Mouse (Mus musculus) liver, embryonic 13.5 days (tissue): ENCODE measurements around the gene Cyp4f18. TPM values are rescaled to one million over a fixed set of nuclear protein-coding genes. Genes with fewer than 3 reads are reported as not detected.

Source experiments
- ATAC-seq: fragments of 200-750 bp; cut with Nextera tagmentation; 2 replicates; pipeline ENCODE4 v1.8.0; 2017; ENCODE audit warnings: low read depth, mild to moderate bottlenecking, moderate number of reproducible peaks, moderate library complexity
- DNase-seq: peaks from one replicate; pipeline ENCODE4 v3.0.0; 2022
- H3K27ac ChIP-seq: fragments of 300-500 bp; sonication (generic); 2 replicates; pipeline ENCODE4 v1.5.1; 2015; ENCODE audit warnings: moderate library complexity, mild to moderate bottlenecking, inconsistent platforms
- H3K27me3 ChIP-seq: fragments of 300-500 bp; sonication (generic); 2 replicates; pipeline ENCODE4 v1.6.1; 2015; ENCODE audit warnings: mild to moderate bottlenecking, inconsistent platforms
- H3K36me3 ChIP-seq: fragments of 300-500 bp; sonication (generic); 2 replicates; pipeline ENCODE4 v1.6.1; 2015; ENCODE audit warnings: mild to moderate bottlenecking, inconsistent platforms
- H3K4me1 ChIP-seq: fragments of 300-500 bp; sonication (generic); replicated peaks from 2 replicates; pipeline ENCODE4 v1.6.1; 2015; ENCODE audit warnings: inconsistent platforms
- H3K4me2 ChIP-seq: fragments of 300-500 bp; sonication (generic); 2 replicates; pipeline ENCODE4 v1.6.1; 2015; ENCODE audit warnings: inconsistent platforms, mild to moderate bottlenecking, moderate library complexity
- H3K4me3 ChIP-seq: fragments of 300-500 bp; sonication (generic); replicated peaks from 2 replicates; pipeline ENCODE4 v1.5.1; 2015; ENCODE audit warnings: mild to moderate bottlenecking, inconsistent platforms
- H3K9ac ChIP-seq: fragments of 300-500 bp; sonication (generic); 2 replicates; pipeline ENCODE4 v1.6.1; 2015; ENCODE audit warnings: mild to moderate bottlenecking, inconsistent platforms
- H3K9me3 ChIP-seq: fragments of 300-500 bp; sonication (generic); replicated peaks from 2 replicates; pipeline ENCODE4 v1.6.1; 2016; ENCODE audit warnings: inconsistent platforms
- WGBS: fragments of 180-500 bp; shearing (Covaris S2); methylation state at CpG from one replicate; pipeline ENCODE4 v1.1.7; 2015; ENCODE audit not compliant: insufficient replicate concordance; 5-methylcytosine and 5-hydroxymethylcytosine counted together
- polyA plus RNA-seq: library from polyadenylated mRNA; unstranded; fragments of >200 nt; fragmentation: Nextera tagmentation; extraction: Ambion mirVana; gene quantifications from 2 replicates; pipeline ENCODE4 v1.2.1, GENCODE M21; 2015

Cyp4f18 gene
- polyA plus RNA-seq, 1 experiment from 2014 or later, result 1.9 TPM

DNA sequence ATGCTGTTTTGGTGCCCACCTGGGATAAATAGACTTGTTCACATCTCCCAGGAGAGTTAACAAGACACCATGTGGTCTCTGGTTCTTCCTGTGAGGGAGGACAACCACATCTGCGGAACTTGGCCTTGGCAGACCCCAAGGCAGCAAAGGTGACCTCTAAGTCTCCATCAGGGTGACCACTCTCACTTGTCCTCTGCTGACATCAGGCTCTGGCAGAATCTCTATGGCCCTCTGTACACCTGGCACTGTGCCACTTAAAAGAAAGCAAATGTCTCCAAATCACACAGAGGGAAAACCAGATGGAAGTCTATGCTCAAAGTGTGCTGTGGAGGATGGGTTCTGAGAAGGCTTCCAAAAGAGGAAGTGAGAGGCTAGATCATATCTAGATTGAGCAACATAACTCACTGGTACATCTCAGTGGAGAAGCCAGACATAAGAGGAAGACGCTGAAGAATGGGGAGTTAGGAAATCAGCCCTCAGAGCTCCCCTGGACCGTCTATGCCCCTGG, 1.2 kb downstream of the Cyp4f18 start:
- no peak overlapping the region for H3K4me3 ChIP-seq
- H3K4me1 ChIP-seq, result no peaks in the 10 kb centered on the region
- 23% methylated on average over 3 of the region's 3 CpGs for WGBS
- ATAC-seq (no peak), DNase-seq (no peak)
- no peak overlapping the region for H3K4me2 ChIP-seq
- no peaks in the 10 kb centered on the region for H3K27me3 ChIP-seq
- no peak overlapping the region for H3K9ac ChIP-seq
- no peaks in the 10 kb centered on the region for H3K9me3 ChIP-seq
- H3K36me3 ChIP-seq, result no peaks in the 10 kb centered on the region
- no peak overlapping the region for H3K27ac ChIP-seq

DNA sequence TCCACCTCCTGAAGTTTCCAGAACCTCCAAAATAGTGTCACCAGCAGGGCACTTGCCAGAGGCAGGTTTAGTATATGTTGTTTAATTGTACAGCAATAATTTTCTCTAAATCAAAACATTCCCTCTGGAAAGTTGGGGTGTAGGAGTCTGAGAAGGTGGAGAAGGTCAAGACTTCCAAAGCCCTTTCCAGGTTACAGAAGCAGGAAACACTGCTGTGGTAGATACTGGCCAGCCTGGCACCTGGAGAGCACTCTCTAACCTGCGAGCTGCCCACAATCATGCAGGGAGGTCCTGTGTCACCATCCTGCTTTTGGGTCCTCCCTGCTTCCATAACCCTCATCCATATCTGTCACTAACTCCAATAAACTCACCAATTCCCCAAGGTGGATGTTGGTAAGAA, 2.7 kb downstream of the Cyp4f18 start:
- no peak overlapping the region for H3K9ac ChIP-seq
- no peaks in the 10 kb centered on the region for H3K36me3 ChIP-seq
- ATAC-seq (no peak), DNase-seq (no peak)
- no peak overlapping the region for H3K4me3 ChIP-seq
- H3K9me3 ChIP-seq, result no peaks in the 10 kb centered on the region
- H3K27ac ChIP-seq, result no peak overlapping the region
- no peak overlapping the region for H3K4me2 ChIP-seq
- H3K27me3 ChIP-seq, result no peaks in the 10 kb centered on the region
- H3K4me1 ChIP-seq, result no peaks in the 10 kb centered on the region
- WGBS, result 60% methylated on average over 1 of the region's 1 CpGs

DNA sequence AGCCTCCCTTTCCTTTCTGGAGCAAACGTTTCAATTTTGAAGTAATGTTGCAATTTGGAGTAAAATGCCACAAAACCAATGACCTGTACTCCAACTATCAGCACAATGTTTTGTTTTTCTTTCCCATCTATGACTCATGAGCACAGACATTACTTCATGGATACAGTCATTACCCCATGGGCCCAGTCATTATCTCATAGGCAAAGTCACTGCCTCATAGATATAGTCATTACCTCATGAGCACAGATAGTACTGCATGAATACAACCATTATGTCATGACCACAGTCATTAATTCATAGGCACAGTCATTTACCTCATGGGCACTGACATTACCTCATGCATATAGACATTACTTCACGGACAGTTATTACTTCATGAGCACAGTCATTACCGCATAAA, 3.5 kb downstream of the Cyp4f18 start:
- ATAC-seq (no peak), DNase-seq (no peak)
- H3K36me3 ChIP-seq, result no peaks in the 10 kb centered on the region
- 56% methylated on average over 3 of the region's 3 CpGs for WGBS
- H3K9ac ChIP-seq, result no peak overlapping the region
- H3K4me3 ChIP-seq, result no peak overlapping the region
- no peaks in the 10 kb centered on the region for H3K4me1 ChIP-seq
- no peak overlapping the region for H3K4me2 ChIP-seq
- no peaks in the 10 kb centered on the region for H3K27me3 ChIP-seq
- no peak overlapping the region for H3K27ac ChIP-seq
- no peaks in the 10 kb centered on the region for H3K9me3 ChIP-seq

DNA sequence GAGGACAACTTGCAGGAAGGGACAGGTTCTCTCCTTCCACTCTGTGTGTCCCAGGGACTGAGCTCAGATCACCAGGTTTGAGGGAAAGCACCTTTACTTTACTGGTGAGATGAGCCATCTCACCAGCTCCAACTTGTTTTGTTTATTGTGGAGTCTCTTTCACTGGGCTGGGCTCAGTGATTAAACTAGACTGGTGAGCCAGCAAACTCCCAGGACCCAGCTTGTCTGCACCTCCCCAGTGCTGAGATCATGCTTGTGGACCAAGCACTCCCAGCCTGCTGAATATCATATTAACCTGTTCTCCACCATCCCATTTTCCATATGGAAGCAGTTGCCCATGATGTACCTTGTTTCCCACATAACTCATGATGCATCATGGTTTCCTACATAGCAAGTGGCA, 6.5 kb downstream of the Cyp4f18 start:
- DNase-seq, result no peak
- Histone ChIP-seq H3K9me3 (no peaks in the 10 kb centered on the region), H3K27ac (no peak overlapping the region), H3K36me3 (no peaks in the 10 kb centered on the region), H3K4me2 (no peak overlapping the region), H3K4me3 (no peak overlapping the region), H3K9ac (no peak overlapping the region), H3K4me1 (no peaks in the 10 kb centered on the region), H3K27me3 (no peaks in the 10 kb centered on the region)
- ATAC-seq, result no peak

DNA sequence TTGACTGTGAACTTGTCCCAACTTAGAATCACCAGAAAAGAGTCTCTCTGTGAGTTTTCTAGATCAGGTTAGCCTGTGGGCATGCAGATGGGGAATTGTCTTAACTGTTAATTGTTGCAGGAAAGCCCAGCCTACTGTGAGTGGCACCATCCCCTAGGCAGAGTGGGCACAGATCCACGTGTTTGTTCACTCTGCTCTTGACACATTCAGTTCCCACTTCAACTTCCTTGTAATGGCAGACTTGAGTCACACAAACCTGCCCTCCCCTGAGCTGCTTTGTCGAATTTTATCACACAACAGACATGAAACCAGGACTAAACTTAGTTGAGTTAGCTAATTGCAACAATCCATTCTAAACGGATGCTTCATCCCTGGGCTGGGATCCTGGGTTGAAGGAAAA, 9.2 kb downstream of the Cyp4f18 start:
- Histone ChIP-seq H3K4me2 (no peak overlapping the region), H3K27ac (no peak overlapping the region), H3K27me3 (no peaks in the 10 kb centered on the region), H3K4me3 (no peak overlapping the region), H3K9ac (no peak overlapping the region), H3K36me3 (no peaks in the 10 kb centered on the region), H3K4me1 (no peaks in the 10 kb centered on the region), H3K9me3 (no peaks in the 10 kb centered on the region)
- DNase-seq, result no peak
- no peak for ATAC-seq
- 44% methylated on average over 3 of the region's 3 CpGs for whole genome bisulfite sequencing

DNA sequence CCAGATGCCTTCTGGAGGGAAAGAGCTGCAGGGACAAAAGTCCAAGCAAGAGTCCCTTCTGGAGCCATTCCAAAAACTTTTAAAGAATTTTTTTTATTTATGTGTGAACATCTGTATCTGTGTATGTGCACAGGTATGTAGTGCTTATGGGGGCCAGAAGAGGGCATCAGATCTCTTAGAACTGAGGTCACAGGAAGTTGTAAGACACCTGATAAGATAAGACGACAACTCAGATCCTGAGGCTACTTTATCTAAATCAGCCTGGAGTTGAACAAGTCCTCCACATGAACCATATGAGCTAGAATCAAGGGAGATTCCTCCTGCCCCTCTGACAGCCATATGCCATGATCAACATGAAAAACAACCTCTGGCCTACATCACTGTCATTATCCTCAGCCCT, 10.0 kb downstream of the Cyp4f18 start:
- ATAC-seq, result no peak
- H3K9me3 ChIP-seq, result no peaks in the 10 kb centered on the region
- no peaks in the 10 kb centered on the region for H3K36me3 ChIP-seq
- H3K4me3 ChIP-seq, result no peak overlapping the region
- WGBS, result 22% methylated on average over 1 of the region's 1 CpGs
- no peaks in the 10 kb centered on the region for H3K27me3 ChIP-seq
- no peak overlapping the region for H3K4me2 ChIP-seq
- no peaks in the 10 kb centered on the region for H3K4me1 ChIP-seq
- H3K27ac ChIP-seq, result no peak overlapping the region
- no peak overlapping the region for H3K9ac ChIP-seq
- DNase-seq, result no peak

DNA sequence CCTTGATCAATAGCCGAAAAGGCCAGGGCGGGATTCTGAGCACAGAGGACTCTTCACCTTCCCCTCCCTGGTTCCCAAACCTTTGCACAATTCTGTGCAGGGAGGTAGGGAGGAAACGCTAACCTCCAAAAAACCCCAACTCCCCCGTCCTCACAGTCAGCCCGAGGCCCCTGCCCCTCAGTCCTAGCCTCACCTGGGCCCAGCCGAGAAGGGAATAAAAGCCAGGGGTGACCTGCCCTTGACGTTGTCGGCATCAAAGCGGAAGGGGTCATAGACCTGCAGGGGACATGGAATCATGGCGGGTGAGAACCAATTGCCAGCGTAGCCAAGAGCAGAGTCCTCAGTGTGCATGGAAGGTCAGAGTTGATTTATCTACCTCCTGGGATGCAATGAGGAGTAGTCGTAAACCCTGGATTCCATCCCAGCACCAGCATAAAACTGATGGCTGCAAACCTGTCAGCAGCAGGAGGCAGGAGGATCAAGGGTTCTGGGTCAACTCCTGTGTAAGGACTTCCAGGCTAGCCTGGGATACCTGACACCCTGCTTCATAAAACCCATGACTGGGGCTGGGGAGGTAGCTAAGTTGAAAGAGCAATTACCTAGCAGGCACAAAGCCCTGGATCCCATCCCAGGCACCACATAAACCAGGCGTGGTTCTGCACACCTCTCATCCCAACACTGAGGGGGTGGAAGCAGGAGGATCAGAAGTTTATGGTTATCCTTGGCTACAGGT, 20.4 kb downstream of the Cyp4f18 start:
- Histone ChIP-seq H3K4me3 (peak overlapping the region; percentile 37), H3K9me3 (no peaks in the 10 kb centered on the region), H3K9ac (no peak overlapping the region), H3K27ac (no peak overlapping the region), H3K36me3 (no peaks in the 10 kb centered on the region), H3K27me3 (0 out of 2 replicates have a peak, but pooled peaks cover 2% of the 10 kb centered on the region), H3K4me1 (no peaks in the 10 kb centered on the region), H3K4me2 (peak overlapping the region; percentile 56)
- WGBS, result 56% methylated on average over 13 of the region's 13 CpGs
- DNase-seq, result no peak
- ATAC-seq, result no peak

DNA sequence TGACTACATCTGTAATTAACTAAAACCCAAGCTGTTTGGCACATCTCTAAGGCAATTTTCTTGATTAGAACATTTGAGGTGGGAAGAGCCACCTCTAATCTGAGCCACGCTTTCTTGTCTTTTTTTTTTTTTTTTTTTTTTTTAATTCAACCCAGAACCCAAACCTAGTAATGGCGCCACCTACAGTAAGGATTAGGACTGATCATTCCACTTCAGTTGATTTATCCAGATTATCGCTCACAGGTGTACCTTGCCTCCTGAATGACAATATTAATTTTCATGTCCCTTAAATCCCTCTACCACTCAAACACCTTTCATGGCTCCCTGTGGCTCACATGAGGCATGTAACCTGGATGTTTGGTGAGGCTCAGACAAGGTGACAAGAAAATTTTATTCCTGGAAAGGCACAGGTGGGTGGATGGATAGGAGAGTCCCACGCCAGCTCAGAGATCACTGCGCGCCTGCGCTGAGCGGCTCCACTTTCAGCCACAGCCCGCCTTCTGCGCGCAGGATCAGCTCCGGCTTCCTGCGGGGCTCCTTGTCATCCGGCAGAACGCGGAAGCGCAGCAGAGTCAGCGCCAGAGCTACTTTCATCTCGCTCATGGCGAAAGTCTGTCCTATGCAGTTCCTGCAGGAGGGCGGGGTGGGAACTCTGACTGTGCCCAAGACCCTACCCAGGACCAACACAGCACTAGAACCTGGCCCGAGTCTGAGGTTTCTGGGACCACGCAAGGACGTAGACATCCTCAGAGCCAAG, 21.1 kb downstream of the Cyp4f18 start:
- Histone ChIP-seq H3K36me3 (no peaks in the 10 kb centered on the region), H3K4me2 (peak overlapping the region; percentile 56), H3K27ac (no peak overlapping the region), H3K9ac (no peak overlapping the region), H3K4me3 (peak overlapping the region; percentile 37), H3K27me3 (0 out of 2 replicates have a peak, but pooled peaks cover 2% of the 10 kb centered on the region), H3K9me3 (no peaks in the 10 kb centered on the region), H3K4me1 (no peaks in the 10 kb centered on the region)
- WGBS, result 16% methylated on average over 24 of the region's 24 CpGs
- DNase-seq (no peak), ATAC-seq (0 out of 2 replicates have a peak, but pooled peaks have one; percentile 31)

DNA sequence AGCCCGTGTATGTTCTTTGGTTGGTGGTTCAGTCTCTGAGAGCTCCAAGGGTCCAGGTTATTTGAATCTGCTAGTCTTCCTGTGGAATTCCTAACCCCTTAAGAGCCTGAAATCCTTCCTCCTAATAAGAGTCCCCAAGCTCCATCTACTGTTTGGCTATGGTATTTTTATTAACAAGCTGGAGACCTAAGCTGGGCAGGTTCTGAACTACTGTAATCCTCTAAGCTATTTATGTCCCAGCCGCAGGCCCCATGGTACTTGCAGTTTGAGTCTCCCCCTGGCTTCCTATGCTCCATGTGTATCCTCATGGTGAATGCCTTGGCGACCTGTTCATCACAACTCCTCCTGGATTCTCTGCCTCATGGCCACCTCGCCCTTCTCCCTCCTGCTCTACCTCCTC, 24.8 kb downstream of the Cyp4f18 start:
- 46% methylated on average over 4 of the region's 4 CpGs for WGBS
- no peaks in the 10 kb centered on the region for H3K4me1 ChIP-seq
- DNase-seq, result no peak
- no peaks in the 10 kb centered on the region for H3K9me3 ChIP-seq
- H3K4me2 ChIP-seq, result no peak overlapping the region
- no peak overlapping the region for H3K4me3 ChIP-seq
- ATAC-seq, result no peak
- no peak overlapping the region for H3K27ac ChIP-seq
- no peaks in the 10 kb centered on the region for H3K36me3 ChIP-seq
- no peak overlapping the region for H3K9ac ChIP-seq
- no peaks in the 10 kb centered on the region for H3K27me3 ChIP-seq

DNA sequence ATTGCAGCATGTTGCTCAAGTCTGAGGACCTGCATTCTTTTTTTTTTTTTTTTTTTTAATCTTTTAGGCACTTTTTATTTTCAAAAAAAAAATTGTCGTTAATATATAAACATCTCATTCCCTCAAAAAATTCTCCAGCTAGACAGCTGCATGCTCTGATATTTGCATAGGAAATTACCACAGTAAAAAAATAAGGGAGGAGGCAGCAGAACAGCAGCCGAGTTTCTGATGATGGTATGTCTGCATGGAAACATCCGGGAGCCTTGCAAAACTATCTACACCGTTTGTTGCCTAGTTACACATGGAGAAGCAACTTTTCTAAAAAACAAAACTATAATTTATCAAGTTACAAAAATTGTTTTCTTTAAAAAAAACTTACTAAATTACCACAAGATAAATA, 28.0 kb downstream of the Cyp4f18 start:
- Histone ChIP-seq H3K9ac (no peak overlapping the region), H3K4me1 (no peaks in the 10 kb centered on the region), H3K36me3 (no peaks in the 10 kb centered on the region), H3K9me3 (no peaks in the 10 kb centered on the region), H3K4me2 (no peak overlapping the region), H3K4me3 (no peak overlapping the region), H3K27me3 (no peaks in the 10 kb centered on the region), H3K27ac (no peak overlapping the region)
- WGBS, result 61% methylated on average over 4 of the region's 4 CpGs
- ATAC-seq (no peak), DNase-seq (no peak)

DNA sequence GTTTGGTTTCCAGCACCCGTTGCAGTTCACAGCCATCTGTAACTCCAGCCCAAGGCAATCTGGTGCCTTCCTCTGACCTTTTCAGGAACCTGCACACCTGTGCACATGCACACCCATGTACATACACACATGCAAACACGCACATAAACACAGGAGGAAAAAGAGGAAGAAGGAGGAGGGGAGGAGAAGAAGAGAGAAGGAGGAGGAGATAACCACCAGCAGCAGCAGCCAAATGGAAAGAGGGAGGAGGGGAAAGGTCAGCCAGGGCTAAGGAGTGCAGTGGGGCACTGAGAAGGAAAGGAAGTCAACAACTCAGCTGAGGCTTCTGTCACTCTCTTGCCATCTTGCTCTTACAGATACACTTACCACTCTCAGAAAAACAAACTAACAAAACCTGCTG, 28.4 kb downstream of the Cyp4f18 start:
- DNase-seq, result no peak
- Histone ChIP-seq H3K4me1 (no peaks in the 10 kb centered on the region), H3K27me3 (no peaks in the 10 kb centered on the region), H3K9me3 (no peaks in the 10 kb centered on the region), H3K36me3 (no peaks in the 10 kb centered on the region), H3K9ac (no peak overlapping the region), H3K27ac (no peak overlapping the region), H3K4me3 (no peak overlapping the region), H3K4me2 (no peak overlapping the region)
- WGBS, result 21% methylated on average over 2 of the region's 2 CpGs
- no peak for ATAC-seq

DNA sequence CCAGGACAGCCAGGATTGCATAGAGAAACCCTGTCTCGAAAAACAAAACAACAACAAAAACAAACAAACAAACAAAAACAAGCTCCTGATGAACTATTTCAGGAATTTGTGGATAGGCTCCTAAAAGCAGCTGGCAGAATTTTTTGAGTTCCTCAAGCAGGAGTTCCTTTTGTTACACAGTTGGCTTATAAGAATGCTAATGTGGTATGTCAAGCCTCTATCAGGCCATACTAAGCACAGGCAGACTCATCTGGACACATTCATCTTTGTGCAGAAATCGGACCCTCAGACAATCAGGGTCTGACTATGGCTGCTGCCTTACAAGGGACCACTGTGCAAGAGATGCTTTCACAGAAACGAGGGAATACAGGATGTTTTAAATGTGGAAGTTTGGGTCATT, 35.2 kb downstream of the Cyp4f18 start:
- Histone ChIP-seq H3K27me3 (no peaks in the 10 kb centered on the region), H3K9ac (no peak overlapping the region), H3K27ac (no peak overlapping the region), H3K9me3 (no peaks in the 10 kb centered on the region), H3K4me2 (no peak overlapping the region), H3K4me3 (no peak overlapping the region), H3K4me1 (no peaks in the 10 kb centered on the region), H3K36me3 (peaks cover 6% of the 10 kb centered on the region)
- ATAC-seq (no peak), DNase-seq (no peak)
- WGBS, result 69% methylated on average over 3 of the region's 3 CpGs
